Mouse (Mus musculus) ES-E14 (cell line): ENCODE measurements around the gene Slc38a3.

Experiments
- CHD2 ChIP-seq: IDR thresholded peaks from 2 replicates; pipeline ENCODE4 v1.6.1; 2014; ENCODE audit warnings: mild to moderate bottlenecking, low read depth, low read length, inconsistent platforms
- HCFC1 ChIP-seq: IDR thresholded peaks from 2 replicates; pipeline ENCODE4 v1.6.1; 2012; ENCODE audit warnings: low read length, inconsistent platforms, borderline replicate concordance; ENCODE audit not compliant: insufficient read depth
- ZNF384 ChIP-seq: IDR thresholded peaks from 2 replicates; pipeline ENCODE4 v1.6.1; 2012; ENCODE audit warnings: low read depth, low read length, inconsistent platforms

DNA sequence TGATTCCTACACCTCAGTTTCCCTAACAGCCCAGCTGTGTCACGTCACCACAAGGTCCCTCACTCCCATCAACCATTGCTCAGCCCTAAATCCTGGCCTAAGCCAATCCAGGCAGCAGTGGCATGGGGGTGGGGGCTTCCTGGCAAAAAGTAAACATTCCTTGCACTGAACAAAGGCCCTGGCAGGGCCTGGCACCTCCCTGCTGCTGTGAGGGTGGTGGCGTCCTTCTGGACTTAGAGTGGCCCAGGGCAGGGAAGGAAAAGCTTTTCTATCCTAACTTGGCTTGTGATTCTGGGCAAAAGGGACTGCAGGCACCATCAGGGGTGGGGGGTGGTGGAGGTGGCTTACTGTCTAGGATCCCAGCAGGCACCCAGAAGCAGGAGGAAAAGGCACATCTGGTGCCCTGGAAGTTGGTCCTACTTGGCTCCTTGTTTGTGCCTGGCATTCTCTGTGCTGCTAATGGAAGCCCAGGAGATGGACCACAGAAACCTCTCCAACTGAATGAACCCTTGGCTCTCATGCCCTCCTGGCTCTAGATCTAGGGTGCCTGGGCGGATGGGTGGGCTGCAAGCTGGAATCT is 33.4 kb upstream of the Slc38a3 start:
- TF ChIP-seq HCFC1 (no peak), ZNF384 (no peak), CHD2 (no peak)
